Mouse (Mus musculus) liver, embryonic 14.5 days (tissue): ENCODE data around the gene Erbb3. TPM values are rescaled to one million over a fixed set of nuclear protein-coding genes. Genes with fewer than 3 reads are reported as not detected.

Experiments
- ATAC-seq: fragments of 200-750 bp; cut with Nextera tagmentation; 2 replicates; pipeline ENCODE4 v1.8.0; 2017; ENCODE audit warnings: moderate number of reproducible peaks, mild to moderate bottlenecking, moderate library complexity; ENCODE audit not compliant: insufficient read depth
- DNase-seq, 3 experiments: peaks; one replicate each; pipeline ENCODE4 v3.0.0-alpha.2; 2012 to 2013; ENCODE audit warnings: low read depth in 3 of 3, low spot score in 3 of 3
- H3K27ac ChIP-seq: fragments of 300-500 bp; sonication (generic); 2 replicates; pipeline ENCODE4 v1.5.1; 2014; ENCODE audit warnings: moderate library complexity, mild to moderate bottlenecking, control low read depth, inconsistent platforms
- H3K27me3 ChIP-seq: fragments of 300-500 bp; sonication (generic); 2 replicates; pipeline ENCODE4 v1.6.1; 2014; ENCODE audit warnings: mild to moderate bottlenecking, low read length, moderate library complexity; ENCODE audit not compliant: control insufficient read depth, insufficient read depth
- H3K36me3 ChIP-seq: fragments of 300-500 bp; sonication (generic); replicated peaks from 2 replicates; pipeline ENCODE4 v1.6.1; 2014; ENCODE audit warnings: low read depth; ENCODE audit not compliant: control insufficient read depth, insufficient read depth
- H3K4me1 ChIP-seq, 2 experiments: fragments of 200-500 bp in 1 of 2; fragments of 300-500 bp in 1 of 2; sonication (generic) in 1 of 2; replicated peaks; 2 replicates each; pipeline ENCODE4 v1.6.1; 2012 to 2014; ENCODE audit warnings: antibody characterized with exemption in 1 of 2, inconsistent platforms in 1 of 2, low read length in 1 of 2; ENCODE audit not compliant: control insufficient read depth in 2 of 2, insufficient read depth in 2 of 2
- H3K4me2 ChIP-seq: fragments of 300-500 bp; sonication (generic); 2 replicates; pipeline ENCODE4 v1.6.1; 2014; ENCODE audit warnings: low read depth, mild to moderate bottlenecking, control low read depth, moderate library complexity
- H3K4me3 ChIP-seq, 2 experiments: fragments of 200-500 bp in 1 of 2; fragments of 300-500 bp in 1 of 2; sonication (generic) in 1 of 2; 2 replicates each; pipeline ENCODE4 v1.5.1; 2012 to 2014; ENCODE audit warnings: low read depth in 2 of 2, low read length in 2 of 2, mild to moderate bottlenecking in 2 of 2, control low read depth in 1 of 2, inconsistent platforms in 1 of 2, moderate library complexity in 1 of 2; ENCODE audit not compliant: insufficient read depth in 1 of 2
- H3K9ac ChIP-seq: fragments of 300-500 bp; sonication (generic); replicated peaks from 2 replicates; pipeline ENCODE4 v1.6.1; 2014; ENCODE audit warnings: mild to moderate bottlenecking, control low read depth, moderate library complexity
- H3K9me3 ChIP-seq: fragments of 300-500 bp; sonication (generic); 2 replicates; pipeline ENCODE4 v1.6.1; 2016; ENCODE audit warnings: low read length, mixed read lengths; ENCODE audit not compliant: control insufficient read depth
- CTCF ChIP-seq: IDR thresholded peaks from 2 replicates; pipeline ENCODE4 v1.5.1; 2016; ENCODE audit warnings: antibody characterized with exemption, low read depth, control low read depth
- EP300 ChIP-seq: IDR thresholded peaks from 2 replicates; pipeline ENCODE4 v1.6.1; 2016; ENCODE audit warnings: antibody characterized with exemption, low read depth
- WGBS: fragments of 180-500 bp; shearing (Covaris S2); extraction: QIAGEN DNeasy Blood & Tissue Kit; methylation state at CpG from one replicate; pipeline ENCODE4 v1.1.7; 2014; ENCODE audit not compliant: insufficient replicate concordance; 5-methylcytosine and 5-hydroxymethylcytosine counted together
- polyA plus RNA-seq, 2 experiments: library from polyadenylated mRNA; depleted of rRNA in 1 of 2; stranded (reverse) in 1 of 2; unstranded in 1 of 2; fragments of >200 nt; fragmentation: Nextera tagmentation in 1 of 2; extraction: Ambion mirVana in 1 of 2; gene quantifications; 2 replicates each; pipeline versions ENCODE4 v1.2.1 to v1.2.3; 2012 to 2014

Erbb3 gene
- polyA plus RNA-seq, 2 experiments: 1.1 to 1.4 TPM

GRCm38 (mm10) chr10:128602470-128603128 is 13.1 kb upstream of the Erbb3 start:
- H3K9me3 ChIP-seq: no peaks in the 10 kb centered on the region
- no peak overlapping the region for H3K9ac ChIP-seq
- no peak overlapping the region for H3K4me3 ChIP-seq
- TF ChIP-seq EP300 (no peak), CTCF (no peak)
- no peaks in the 10 kb centered on the region; a peak in 1 of 4 replicates for H3K4me1 ChIP-seq
- no peak overlapping the region for H3K27ac ChIP-seq
- no peaks in the 10 kb centered on the region for H3K27me3 ChIP-seq
- no peak overlapping the region for H3K4me2 ChIP-seq
- ATAC-seq (no peak), DNase-seq (no peak)
- H3K36me3 ChIP-seq: no peaks in the 10 kb centered on the region
- WGBS: 57% methylated on average over 4 of the region's 4 CpGs

GRCm38 (mm10) chr10:128601499-128601898 is 12.0 kb upstream of the Erbb3 start:
- Histone ChIP-seq H3K4me2 (no peak overlapping the region), H3K27me3 (no peaks in the 10 kb centered on the region), H3K9me3 (no peaks in the 10 kb centered on the region), H3K9ac (no peak overlapping the region), H3K27ac (no peak overlapping the region), H3K4me1 (no peaks in the 10 kb centered on the region; a peak in 1 of 4 replicates), H3K4me3 (no peak overlapping the region), H3K36me3 (no peaks in the 10 kb centered on the region)
- no peak for DNase-seq
- TF ChIP-seq EP300 (no peak), CTCF (no peak)
- no peak for ATAC-seq
- 53% methylated on average over 1 of the region's 1 CpGs for WGBS

- TF ChIP-seq EP300 (no peak), CTCF (no peak)
- H3K4me1 ChIP-seq: no peaks in the 10 kb centered on the region
- H3K4me2 ChIP-seq: no peak overlapping the region
- H3K27ac ChIP-seq: no peak overlapping the region
- ATAC-seq (no peak), DNase-seq (no peak)
- H3K9me3 ChIP-seq: no peaks in the 10 kb centered on the region
- H3K9ac ChIP-seq: no peak overlapping the region
- H3K4me3 ChIP-seq: no peak overlapping the region
- WGBS: 46% methylated on average over 2 of the region's 2 CpGs
- no peaks in the 10 kb centered on the region for H3K36me3 ChIP-seq
- H3K27me3 ChIP-seq: no peaks in the 10 kb centered on the region
Observed at GRCm38 (mm10) chr10:128598476-128598875, 9.0 kb upstream of the Erbb3 start.

GRCm38 (mm10) chr10:128592797-128593196 is 3.3 kb upstream of the Erbb3 start:
- TF ChIP-seq CTCF (no peak), EP300 (no peak)
- no peaks in the 10 kb centered on the region for H3K36me3 ChIP-seq
- H3K27me3 ChIP-seq: peaks cover 30% of the 10 kb centered on the region
- no peak overlapping the region for H3K4me3 ChIP-seq
- H3K9ac ChIP-seq: no peak overlapping the region
- no peak overlapping the region for H3K27ac ChIP-seq
- no peaks in the 10 kb centered on the region; a peak in 2 of 4 replicates for H3K4me1 ChIP-seq
- H3K9me3 ChIP-seq: no peaks in the 10 kb centered on the region
- no peak for ATAC-seq
- DNase-seq: no peak
- no peak overlapping the region for H3K4me2 ChIP-seq
- 36% methylated on average over 5 of the region's 5 CpGs for WGBS

- Histone ChIP-seq H3K4me3 (no peak overlapping the region), H3K36me3 (no peaks in the 10 kb centered on the region), H3K9me3 (no peaks in the 10 kb centered on the region), H3K4me1 (no peaks in the 10 kb centered on the region; a peak in 2 of 4 replicates), H3K27me3 (peaks cover 44% of the 10 kb centered on the region), H3K27ac (no peak overlapping the region), H3K9ac (no peak overlapping the region), H3K4me2 (no peak overlapping the region)
- TF ChIP-seq CTCF (no peak), EP300 (no peak)
- DNase-seq: no peak
- 33% methylated on average over 6 of the region's 6 CpGs for WGBS
- no peak for ATAC-seq
Observed at GRCm38 (mm10) chr10:128591436-128591835, 2.0 kb upstream of the Erbb3 start.
